Mouse (Mus musculus) kidney, postnatal 0 days (tissue): ENCODE measurements around the gene B4galnt4. TPM values are rescaled to one million over a fixed set of nuclear protein-coding genes. Genes with fewer than 3 reads are reported as not detected.
"Not testable (repeated sequence)": the region's sequence is repeated elsewhere in the genome, so short reads cannot be mapped to it uniquely, and the experiment has no call there.

Experiments
- ATAC-seq: fragments of 200-750 bp; cut with Nextera tagmentation; replicated peaks from 2 replicates; pipeline ENCODE4 v1.8.0; 2017; ENCODE audit warnings: low read depth, moderate number of reproducible peaks, moderate TSS enrichment, moderate library complexity; ENCODE audit not compliant: low FRiP score
- DNase-seq: peaks from one replicate; pipeline ENCODE4 v3.0.0-alpha.2; 2016; ENCODE audit warnings: low spot score
- H3K27ac ChIP-seq: fragments of 300-500 bp; sonication (generic); 2 replicates; pipeline ENCODE4 v1.5.1; 2014; ENCODE audit warnings: mild to moderate bottlenecking
- H3K27me3 ChIP-seq: fragments of 300-500 bp; sonication (generic); 2 replicates; pipeline ENCODE4 v1.6.1; 2014; ENCODE audit warnings: low read length, mixed read lengths; ENCODE audit not compliant: insufficient read depth
- H3K36me3 ChIP-seq: fragments of 300-500 bp; sonication (generic); 2 replicates; pipeline ENCODE4 v1.6.1; 2014; ENCODE audit warnings: low read length, mixed read lengths; ENCODE audit not compliant: insufficient read depth
- H3K4me1 ChIP-seq: fragments of 300-500 bp; sonication (generic); replicated peaks from 2 replicates; pipeline ENCODE4 v1.6.1; 2014; ENCODE audit warnings: antibody characterized with exemption, low read length, mixed read lengths; ENCODE audit not compliant: insufficient read depth
- H3K4me2 ChIP-seq: fragments of 300-500 bp; sonication (generic); 2 replicates; pipeline ENCODE4 v1.6.1; 2014; ENCODE audit warnings: mild to moderate bottlenecking, low read length, moderate library complexity, mixed read lengths
- H3K4me3 ChIP-seq: fragments of 300-500 bp; sonication (generic); replicated peaks from 2 replicates; pipeline ENCODE4 v1.5.1; 2014; ENCODE audit warnings: low read depth, low read length
- H3K9ac ChIP-seq: fragments of 300-500 bp; sonication (generic); 2 replicates; pipeline ENCODE4 v1.6.1; 2014; ENCODE audit warnings: low read depth, low read length
- H3K9me3 ChIP-seq: fragments of 300-500 bp; sonication (generic); replicated peaks from 2 replicates; pipeline ENCODE4 v1.6.1; 2016; ENCODE audit warnings: low read length, inconsistent platforms, mixed read lengths
- CTCF ChIP-seq: IDR thresholded peaks from 2 replicates; pipeline ENCODE4 v1.5.1; 2016; ENCODE audit warnings: antibody characterized with exemption, low read depth, mild to moderate bottlenecking, moderate library complexity
- WGBS: fragments of 180-500 bp; shearing (Covaris S2); extraction: QIAGEN DNeasy Blood & Tissue Kit; methylation state at CpG from one replicate; pipeline ENCODE4 v1.1.7; 2014; 5-methylcytosine and 5-hydroxymethylcytosine counted together
- polyA plus RNA-seq: library from polyadenylated mRNA; unstranded; fragments of >200 nt; fragmentation: Nextera tagmentation; extraction: Ambion mirVana; gene quantifications from 2 replicates; pipeline ENCODE4 v1.2.1, GENCODE M21; 2015

B4galnt4 gene
- 6.4 and 7.4 TPM in 2 replicates for polyA plus RNA-seq

DNA sequence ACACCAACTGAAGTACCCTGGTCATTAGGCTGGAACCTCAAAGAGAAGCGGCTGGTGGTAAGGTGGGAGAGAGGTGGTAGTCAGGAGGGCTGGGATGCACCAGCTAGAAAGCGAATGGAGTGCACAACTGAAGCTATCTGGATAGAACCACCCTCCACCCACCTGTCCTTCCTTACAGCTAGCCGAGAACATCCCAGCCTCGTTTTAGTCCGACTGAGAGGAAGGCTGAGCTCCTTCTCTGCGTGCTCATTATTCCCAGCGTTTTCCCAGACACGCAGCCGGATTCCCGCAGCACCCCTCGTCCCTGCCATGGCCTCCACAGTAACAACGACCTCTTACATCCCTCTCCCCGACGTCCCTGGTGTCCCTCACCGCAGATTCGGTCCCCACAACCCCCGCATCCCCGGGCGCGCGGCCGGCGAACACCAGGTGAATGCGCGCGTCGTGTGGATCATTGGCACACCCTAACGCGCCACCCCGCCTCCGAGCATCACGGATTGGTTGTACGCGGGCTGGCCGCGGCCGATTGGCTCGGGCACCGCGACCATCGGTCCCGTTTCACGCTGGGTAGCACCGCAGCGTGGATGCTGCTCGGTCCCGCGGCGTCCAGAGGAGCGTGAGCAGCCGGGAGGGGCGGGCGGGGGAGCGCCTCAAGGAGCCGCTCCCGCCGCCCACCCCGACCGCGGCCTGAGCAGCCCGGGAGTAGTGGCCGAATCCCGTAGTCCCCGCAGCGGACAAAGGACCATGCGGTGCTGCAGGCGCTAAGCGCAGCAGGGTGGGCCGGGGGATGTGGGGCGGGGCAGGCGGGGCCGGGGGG lies at the start of gene B4galnt4:
Gene B4galnt4, plus strand, starts transcription at position 679 of the 817 bp plus-strand sequence.
- Histone ChIP-seq H3K4me1 (peaks cover 11% of the 10 kb centered on the region), H3K36me3 (no peaks in the 10 kb centered on the region), H3K27me3 (no peaks in the 10 kb centered on the region; the same call in 1 of the 2 replicates), H3K27ac (no peak within 1 kb of the TSS), H3K4me3 (peak within 1 kb of the TSS; percentile 58), H3K4me2 (peak within 1 kb of the TSS; percentile 98), H3K9me3 (no peaks in the 10 kb centered on the region), H3K9ac (peak within 1 kb of the TSS; percentile 67)
- peak; percentile 87 for ATAC-seq
- peak; percentile 78 for DNase-seq
- under 1% methylated on average over 65 of the region's 72 CpGs for WGBS
- no peak for TF ChIP-seq CTCF

DNA sequence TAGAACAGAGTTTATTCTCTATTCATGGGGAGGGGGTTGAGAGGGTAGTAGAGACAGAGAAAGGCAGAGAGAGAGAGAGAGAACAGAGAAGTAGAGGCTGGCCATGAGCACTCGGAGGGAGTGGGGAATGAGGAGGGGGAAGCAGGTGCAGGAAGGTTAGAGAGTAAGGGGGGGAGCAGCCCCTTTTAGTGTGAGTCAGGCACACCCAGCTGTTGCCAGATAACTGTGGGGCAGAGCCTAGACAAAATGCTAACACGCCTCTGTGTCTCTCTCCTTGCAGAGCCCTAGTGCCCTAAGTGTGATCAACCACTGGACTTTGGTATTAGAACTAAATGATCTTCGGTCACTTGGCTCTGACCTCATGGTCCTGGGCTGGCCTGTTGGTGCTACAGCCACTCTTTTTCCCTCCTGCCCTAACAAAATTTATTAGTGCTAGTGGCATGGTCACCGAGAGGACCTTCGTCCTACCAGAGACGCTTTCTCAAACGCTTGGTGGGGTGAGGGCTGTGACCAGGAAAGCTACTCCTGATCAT lies 49.6 kb upstream of the B4galnt4 start:
- Histone ChIP-seq H3K4me2 (no peak overlapping the region), H3K9ac (peak overlapping the region; percentile 68), H3K9me3 (no peaks in the 10 kb centered on the region), H3K36me3 (no peaks in the 10 kb centered on the region), H3K4me3 (no peak overlapping the region), H3K27me3 (no peaks in the 10 kb centered on the region), H3K27ac (peak overlapping the region; percentile 87), H3K4me1 (peaks cover 12% of the 10 kb centered on the region)
- DNase-seq (no peak), ATAC-seq (no peak)
- no peak for TF ChIP-seq CTCF
- WGBS = 84% methylated on average over 7 of the region's 7 CpGs

DNA sequence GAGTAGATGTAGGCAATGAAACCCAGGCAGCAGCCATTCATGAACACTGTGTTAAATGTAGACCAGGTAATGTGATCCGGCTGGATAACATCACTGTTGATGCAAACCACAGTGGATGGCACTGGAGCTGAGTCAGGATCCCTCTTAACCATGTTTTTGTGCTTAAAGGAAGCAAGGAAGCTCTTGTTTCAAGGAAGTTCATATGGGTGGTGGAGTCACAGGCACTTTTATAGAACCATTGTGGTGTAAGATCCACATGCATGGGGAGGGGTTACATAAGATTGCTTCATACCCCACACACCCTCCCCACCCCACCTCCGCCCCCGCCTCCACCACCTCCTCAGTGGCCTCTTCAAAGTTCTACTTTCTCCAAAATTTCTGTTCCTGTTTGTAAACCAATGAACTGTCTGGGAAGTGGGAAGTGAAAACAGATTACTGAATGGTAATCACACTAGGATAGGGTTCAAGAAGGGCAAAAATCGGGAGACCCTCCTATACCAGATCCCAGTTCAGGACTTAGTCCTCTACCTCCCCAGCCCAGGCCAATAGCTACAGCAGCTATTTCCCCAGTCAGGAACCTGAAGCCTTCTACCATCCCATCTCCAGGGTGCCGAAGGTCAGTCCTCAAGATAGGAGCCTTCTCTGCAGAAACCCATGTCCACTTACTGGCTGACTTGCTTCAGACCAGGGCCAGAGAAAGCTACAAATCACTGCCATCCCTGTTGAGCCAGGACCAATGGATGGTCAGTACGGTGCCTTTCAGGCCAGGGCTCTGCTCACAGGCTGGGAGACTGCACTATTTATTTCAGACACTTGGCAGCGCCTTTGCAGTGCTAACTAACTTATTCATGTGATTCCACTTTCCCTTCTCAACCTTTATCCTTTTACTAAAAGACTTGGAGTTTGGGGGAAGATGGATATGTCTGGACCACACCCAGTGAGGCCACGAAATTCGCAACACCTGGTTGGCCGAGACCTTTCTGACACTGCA lies 43.9 kb upstream of the B4galnt4 start:
- 82% methylated on average over 10 of the region's 10 CpGs for WGBS
- peak; percentile 31; the same call in 1 of the 2 replicates for TF ChIP-seq CTCF
- Histone ChIP-seq H3K9me3 (no peaks in the 10 kb centered on the region), H3K4me3 (no peak overlapping the region), H3K27ac (no peak overlapping the region), H3K4me1 (no peaks in the 10 kb centered on the region), H3K27me3 (no peaks in the 10 kb centered on the region), H3K4me2 (no peak overlapping the region), H3K9ac (no peak overlapping the region), H3K36me3 (no peaks in the 10 kb centered on the region)
- DNase-seq (no peak), ATAC-seq (no peak)

DNA sequence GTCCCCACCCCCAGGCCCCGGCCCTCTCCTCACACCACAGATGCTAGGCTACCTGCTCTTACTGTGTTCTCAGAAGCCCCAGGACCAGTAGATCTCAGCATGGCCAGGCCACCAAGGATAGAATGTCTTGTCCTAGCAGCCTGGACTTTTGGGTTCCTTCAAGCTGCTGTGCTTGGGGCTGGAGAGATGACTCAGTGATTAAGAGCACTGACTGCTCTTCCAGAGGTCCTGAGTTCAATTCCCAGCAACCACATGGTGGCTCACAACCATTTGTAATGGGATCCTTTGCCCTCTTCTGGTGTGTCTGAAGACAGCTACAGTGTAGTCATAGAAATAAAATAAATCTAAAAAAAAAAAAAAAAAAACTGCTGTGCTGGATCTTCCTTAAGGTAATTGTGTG lies 43.1 kb upstream of the B4galnt4 start, which contains the start of gene Ifitm6:
Gene Ifitm6, minus strand, starts transcription at position 101 of the 400 bp plus-strand sequence.
- not testable (repeated sequence) for H3K4me2 ChIP-seq, H3K9me3 ChIP-seq, H3K4me1 ChIP-seq, DNase-seq, ATAC-seq, H3K4me3 ChIP-seq, H3K27ac ChIP-seq, H3K36me3 ChIP-seq, H3K9ac ChIP-seq, H3K27me3 ChIP-seq
- WGBS = 65% methylated on average over 1 of the region's 1 CpGs

DNA sequence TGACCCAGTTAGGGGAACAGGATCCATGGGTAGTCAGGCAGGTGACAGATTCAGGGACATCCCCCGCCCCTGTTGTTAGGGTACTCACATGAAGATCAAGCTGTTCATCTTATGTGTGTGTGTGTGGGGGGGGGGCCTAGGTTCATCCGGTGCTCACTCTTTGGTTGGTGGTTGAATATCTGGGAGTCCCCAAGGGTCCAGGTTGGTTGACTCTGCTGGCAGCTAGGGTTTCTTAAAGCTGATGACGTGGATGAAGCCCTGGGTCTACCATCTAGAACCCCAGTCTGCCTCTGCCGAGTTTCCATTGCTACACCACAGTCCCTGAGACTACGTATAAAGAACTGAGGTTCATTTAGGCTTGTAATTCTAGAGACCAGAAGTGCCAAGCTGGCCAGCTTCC lies 41.9 kb upstream of the B4galnt4 start:
- no peaks in the 10 kb centered on the region for H3K27me3 ChIP-seq
- H3K4me3 ChIP-seq = no peak overlapping the region
- ATAC-seq (no peak), DNase-seq (no peak)
- H3K9ac ChIP-seq = no peak overlapping the region
- H3K4me2 ChIP-seq = no peak overlapping the region
- H3K36me3 ChIP-seq = no peaks in the 10 kb centered on the region
- H3K4me1 ChIP-seq = no peaks in the 10 kb centered on the region
- no peaks in the 10 kb centered on the region for H3K9me3 ChIP-seq
- TF ChIP-seq CTCF = no peak
- WGBS = 92% methylated on average over 5 of the region's 5 CpGs
- no peak overlapping the region for H3K27ac ChIP-seq
